Mouse (Mus musculus) kidney, postnatal 10 days (tissue): Measurements from ENCODE around the gene Cenpp.

ENCODE experiments used
- DNase-seq: peaks from one replicate; pipeline ENCODE4 v3.0.0; 2021; ENCODE audit warnings: mixed read lengths

The Cenpp gene

DNA sequence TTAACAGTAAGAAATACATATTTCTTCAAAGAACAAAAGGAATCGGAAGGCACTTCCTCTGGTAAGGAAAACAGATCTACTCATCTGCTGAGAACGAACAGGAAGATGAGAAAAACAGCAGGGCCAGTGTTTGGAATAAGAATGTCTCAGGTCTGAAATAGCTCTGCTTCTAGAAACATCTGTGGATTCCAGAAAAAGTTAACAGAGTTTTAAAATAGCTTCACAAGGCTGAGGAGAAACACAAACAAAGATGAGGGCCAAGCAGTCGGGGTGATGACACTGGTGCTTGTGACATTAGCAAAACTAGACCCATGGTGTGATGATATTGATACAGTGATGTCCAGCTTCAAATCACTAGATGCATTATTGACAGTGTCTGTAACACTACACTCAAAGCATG, 145.4 kb downstream of the Cenpp start:
- DNase-seq = no peak

DNA sequence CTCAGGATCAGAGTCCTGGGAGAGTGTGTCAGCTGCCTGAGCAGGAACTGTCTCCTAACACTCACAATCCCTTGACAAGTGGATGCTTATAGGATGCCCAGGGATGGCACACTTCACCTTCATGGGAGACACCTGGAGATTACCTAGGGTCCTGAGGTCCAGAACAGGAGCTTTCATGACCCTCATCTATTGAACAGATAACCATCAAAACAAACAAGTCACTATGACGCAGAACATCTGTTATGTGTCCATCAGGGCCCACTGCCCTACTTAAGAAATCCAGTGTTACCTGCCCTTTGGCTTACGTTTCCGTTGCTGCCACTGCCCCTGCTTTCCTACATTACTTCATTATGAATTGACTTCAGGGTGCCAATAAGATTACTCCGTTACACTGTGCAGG, 146.8 kb downstream of the Cenpp start:
- DNase-seq = no peak

DNA sequence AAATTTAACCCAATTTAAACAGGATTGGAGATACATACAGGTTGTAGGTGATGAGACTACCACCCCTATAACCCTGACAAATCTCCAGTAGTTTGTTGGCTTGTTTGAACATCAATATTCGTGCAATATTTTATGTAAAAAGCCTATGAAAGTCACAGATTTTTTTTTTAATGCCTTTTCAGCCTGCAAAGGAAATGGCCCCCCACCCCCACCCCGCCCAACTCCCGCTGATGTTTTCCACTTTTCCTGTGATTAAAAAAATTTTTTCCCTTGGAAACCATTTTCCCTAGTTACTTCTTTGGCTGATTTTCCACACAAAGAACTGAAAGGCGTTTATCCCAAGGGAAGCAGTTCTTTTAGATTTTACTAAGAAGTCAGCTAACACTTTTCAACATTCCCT, 148.1 kb downstream of the Cenpp start, which contains the start of gene Ecm2:
Gene Ecm2 (plus strand): TSS at position 301 of the 400 bp plus-strand sequence.
- DNase-seq = no peak

DNA sequence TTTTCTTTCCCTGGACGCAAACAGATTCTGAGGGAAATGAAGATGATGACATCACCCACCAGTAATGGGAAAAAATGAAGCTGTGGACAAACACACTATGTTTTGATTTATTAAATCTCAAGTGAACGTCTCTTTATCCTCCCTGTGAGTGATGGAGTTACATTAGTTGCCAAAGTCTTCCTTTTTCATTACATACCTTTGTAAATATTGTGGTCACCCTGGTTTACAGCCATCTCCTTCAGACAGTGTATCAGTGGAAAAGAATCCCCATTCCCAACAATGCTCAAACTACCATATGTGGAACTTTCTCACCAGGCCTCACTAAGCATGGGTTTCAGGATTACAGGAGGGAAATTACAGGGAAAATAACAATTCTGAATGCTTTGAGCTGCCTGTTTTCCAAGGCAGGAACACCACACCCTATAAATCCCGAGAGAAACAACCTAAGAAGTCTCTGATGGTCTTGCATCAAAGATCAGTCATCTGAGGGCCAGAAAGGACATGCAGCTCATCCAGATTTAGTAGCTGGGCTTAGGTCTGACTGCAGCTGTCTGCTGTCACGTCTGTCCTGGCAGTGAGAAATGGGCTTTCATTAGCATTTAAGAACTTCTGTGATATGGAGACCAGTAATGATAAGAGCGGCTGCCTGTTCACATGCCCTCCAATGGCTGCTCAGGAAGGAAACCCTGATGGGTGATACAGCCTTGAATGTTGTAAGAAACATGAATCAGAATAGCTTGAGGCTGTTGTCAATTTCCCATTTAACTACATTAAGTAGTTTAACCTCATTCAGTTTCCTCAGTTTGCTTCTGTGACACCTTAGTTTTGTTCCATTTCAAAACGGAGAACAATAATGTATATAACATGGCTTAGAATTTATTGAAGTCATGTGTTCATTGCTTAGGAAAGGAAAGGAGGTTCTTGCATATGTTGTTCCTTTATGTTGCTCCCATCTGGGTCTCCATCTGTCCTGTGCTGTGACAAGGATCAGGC, 159.9 kb downstream of the Cenpp start, which contains the start of gene Tes3-ps:
Gene Tes3-ps (plus strand): TSS at position 943 of the 993 bp plus-strand sequence.
- no peak for DNase-seq

DNA sequence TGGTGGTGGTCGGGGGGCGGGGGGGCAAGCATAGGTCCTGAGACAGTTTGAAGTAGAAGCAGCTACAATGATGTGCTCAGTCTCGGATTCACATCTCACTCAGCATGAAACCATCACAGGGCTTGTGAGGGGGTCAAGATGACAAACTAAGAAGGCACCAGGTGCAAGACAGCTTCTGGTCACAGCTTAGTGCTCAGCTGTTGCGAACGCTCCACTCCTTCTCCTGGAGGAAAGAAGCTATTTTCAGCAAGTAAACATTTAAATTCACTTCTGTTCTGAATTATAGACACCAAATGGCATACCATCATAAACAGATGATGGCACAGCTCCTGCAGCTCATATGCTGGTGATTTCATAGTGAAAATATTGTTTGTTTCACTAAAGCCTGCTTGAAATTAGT, 167.2 kb downstream of the Cenpp start:
- DNase-seq = no peak

DNA sequence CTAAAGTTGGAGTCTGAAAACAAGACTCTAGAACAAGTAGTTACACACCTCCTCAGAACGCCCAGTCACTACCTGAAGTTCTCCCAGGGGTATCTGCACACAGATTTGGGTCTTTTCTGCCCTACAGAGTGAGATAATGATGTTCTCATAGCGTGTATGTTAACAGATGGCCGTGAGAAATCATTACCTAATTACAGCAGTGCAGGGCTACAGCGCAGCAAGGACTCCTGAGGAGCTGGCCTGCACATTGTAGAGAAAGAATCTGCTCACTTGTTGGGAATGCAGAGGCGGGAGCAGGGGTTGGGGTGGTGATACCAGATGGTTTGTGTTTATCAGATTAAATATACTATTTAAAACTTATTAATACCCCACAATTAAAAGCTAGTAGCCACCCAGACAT, 172.0 kb downstream of the Cenpp start:
- no peak for DNase-seq

DNA sequence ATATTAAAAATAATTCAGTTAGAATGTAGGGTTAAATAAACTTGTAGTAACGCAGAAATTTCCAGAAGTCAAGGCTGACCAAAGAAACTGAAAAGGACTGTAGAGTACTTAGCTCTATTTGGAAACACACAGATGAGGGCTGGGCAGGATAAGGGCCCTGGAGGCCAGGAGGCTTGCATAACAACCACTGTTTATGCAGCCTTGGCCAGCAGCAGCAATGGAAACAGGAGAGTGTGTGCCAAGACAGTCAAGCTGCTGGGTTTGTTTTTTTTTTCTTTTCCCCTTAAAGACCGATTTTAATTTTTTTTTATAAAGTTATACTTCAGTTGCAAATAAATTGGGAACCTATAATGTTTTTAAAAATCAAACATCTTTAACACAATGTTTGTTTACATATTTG, 172.5 kb downstream of the Cenpp start:
- DNase-seq = peak; percentile 72

DNA sequence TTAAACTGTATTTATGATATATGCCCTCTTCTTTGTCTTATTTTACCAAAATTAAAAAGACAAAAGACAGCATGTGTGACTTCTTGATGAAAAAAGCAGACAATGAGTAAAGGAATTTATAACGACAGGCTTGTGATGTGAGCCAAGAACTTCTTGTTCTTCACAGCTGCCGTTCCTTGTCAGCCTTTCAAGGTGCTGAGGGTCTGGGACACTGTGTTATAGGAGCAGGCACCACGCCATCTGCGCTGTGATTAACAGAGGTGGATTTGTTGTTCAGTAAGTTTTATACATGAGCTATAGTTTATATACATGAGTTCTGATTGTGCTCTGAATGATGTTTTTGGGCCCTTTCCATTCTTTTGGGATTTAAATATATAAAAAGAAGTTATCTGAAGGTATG, 173.2 kb downstream of the Cenpp start:
- DNase-seq = no peak

DNA sequence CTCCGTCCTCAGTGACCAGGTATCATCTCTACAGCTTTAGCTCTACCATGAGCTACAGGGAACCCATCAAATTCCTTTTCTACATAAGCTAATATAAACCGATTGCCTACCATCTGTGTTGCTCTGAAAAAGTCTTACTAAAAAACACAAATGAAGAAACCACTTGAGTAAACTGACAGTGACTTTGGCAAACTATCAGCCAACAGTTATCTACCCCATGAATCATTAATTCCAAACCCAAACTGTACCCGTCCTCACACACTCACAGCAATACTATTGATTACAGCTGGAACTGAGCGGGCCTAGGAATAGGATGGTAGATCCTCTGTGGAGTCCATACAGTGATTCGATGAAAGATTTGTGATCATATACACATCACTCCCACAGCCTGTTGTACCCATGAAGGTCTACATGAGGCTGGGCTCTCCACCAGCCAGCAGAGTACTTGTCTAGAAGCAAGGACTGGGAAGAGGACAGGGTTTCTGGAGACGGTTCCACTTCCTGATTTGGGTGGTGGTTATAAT, 173.7 kb downstream of the Cenpp start:
- DNase-seq = no peak

DNA sequence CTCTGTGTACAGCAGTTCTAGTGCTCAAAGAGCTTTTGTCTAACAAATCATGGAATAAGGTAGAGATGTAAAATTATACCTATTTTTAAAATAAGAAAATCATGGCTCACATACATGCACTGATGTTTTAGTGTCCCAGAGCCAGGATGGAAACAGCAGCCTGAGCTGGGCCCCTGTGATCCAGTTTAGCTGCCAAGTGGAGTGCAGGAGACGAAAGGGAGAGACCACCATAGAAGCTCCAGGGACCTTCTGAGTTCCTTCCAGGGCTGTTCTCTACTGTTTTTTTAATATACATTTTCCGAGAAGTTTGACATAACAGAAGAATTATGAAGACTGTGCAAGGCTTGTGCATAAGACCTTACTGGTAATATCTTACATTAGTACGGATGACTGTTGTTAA, 174.7 kb downstream of the Cenpp start:
- DNase-seq = no peak

DNA sequence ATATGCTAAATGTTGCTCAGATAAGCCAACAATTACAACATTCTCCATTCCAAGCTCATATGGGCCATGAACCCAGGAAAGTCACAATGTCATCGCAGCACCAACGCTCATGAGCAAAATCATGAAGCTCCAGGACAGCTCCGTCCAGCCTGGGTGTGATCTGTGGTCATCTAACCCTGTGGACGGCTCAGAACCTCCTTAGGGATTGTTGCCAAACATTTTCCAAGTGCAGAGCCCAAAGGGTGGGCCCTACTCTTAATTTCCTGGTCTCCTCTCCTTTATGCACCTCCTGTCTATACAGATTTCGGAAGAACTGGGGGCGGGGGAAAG, 179.9 kb downstream of the Cenpp start:
- no peak for DNase-seq

DNA sequence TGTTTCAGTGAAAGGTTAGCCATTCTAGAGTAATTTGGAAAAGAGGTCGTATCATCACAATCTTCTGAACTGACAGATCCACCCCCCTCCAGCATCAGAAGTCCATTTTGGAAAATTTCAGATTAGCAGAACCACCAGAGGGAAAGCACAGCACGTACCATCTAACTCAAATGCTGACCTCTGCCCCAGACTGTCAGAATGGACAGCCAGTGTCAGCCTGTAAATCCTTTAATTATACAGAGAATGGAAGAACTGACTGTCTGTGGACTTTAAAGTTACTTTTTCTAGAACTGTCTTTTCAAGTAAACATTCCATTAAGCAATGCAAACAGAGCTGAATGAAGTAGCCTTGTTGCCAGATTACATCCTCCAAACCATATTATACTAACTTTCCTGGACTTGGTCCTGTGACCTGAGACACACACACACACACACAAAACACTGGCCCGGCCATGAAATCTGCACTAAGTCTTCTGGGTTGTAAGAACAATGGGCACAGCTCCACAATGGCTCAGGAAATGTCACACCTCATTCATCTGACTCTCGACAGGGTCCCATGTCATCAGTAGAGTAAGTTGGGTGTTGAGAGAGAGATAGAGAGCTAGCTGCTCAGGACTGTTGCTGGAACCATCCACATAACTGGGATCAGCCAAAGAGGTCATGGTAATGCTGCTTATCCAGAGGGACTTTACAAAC, 180.5 kb downstream of the Cenpp start:
- DNase-seq = no peak

DNA sequence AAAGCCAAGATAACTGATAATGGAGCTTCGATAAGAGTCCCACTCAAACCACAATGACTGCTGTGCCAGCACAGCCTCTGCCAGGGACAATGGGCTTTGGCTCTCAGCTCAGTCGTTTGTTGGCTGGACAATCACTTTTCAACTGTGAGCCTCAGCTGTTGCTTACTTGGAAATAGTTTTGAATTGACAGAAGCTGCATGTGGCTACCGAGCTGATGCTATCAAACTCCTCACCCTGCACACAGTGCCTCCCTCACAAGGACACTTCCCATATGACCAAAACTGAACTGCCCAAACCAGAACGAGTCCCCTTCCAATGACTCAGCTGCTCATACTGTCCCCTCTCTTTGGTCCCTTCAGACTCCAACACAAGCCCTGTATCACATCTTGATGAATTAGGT, 181.8 kb downstream of the Cenpp start:
- no peak for DNase-seq

DNA sequence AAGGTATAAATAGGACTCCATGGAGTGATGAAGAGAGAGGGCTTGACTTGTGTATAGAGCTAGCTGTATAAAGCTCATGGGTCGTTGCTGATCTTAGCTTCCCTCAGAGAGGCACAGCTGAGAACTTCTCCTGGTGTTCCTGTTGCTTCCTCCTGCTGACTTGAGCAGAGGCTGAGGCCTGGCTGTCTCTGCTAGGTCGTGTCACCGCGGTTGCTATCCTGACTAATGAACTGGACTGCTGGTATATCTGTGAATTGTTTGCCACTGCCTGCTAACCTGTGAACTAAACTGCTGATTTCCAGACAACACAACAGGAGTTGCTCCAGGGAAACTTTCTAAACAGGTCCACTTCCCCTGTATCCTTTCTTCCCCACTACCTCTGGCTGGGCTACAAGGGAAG, 182.3 kb downstream of the Cenpp start:
- DNase-seq = no peak

DNA sequence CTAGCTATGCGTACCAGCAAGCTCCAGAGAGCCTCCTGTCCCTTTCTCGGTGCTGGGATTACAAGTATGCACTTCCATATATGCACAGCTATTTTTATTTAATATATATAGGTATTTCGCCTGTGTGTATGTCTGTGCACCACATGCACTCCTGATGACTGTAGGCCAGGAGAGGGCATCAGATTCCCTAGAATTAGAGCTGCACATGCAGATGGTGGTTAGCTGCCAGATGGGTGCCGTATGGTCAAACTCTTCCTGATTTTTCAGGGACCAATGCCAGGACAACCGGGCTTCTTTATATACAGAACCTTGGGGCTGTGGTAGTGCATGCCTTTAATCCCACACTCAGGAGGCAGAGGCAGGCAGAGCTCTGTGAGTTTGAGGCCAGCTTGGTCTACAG, 183.6 kb downstream of the Cenpp start:
- DNase-seq = no peak

DNA sequence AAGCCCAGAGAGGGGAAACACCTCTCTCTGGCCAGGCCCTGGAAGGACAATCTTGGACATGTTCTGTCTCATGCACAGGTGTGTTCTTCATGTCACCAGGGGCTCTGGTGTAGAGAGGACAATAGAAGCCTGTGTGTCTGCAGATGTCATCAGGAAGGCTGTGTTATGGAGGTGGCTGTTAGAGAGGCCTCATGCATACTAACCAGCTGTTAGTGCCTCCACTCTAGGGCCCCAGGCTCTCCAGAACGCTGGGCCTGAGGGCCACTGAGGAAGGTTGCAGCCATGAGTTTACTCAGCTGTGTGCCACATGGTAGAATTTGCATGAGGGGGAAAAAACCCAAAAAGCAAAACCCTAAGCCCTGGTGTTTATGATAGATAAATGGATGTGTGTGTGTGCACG, 185.0 kb downstream of the Cenpp start:
- DNase-seq = no peak

DNA sequence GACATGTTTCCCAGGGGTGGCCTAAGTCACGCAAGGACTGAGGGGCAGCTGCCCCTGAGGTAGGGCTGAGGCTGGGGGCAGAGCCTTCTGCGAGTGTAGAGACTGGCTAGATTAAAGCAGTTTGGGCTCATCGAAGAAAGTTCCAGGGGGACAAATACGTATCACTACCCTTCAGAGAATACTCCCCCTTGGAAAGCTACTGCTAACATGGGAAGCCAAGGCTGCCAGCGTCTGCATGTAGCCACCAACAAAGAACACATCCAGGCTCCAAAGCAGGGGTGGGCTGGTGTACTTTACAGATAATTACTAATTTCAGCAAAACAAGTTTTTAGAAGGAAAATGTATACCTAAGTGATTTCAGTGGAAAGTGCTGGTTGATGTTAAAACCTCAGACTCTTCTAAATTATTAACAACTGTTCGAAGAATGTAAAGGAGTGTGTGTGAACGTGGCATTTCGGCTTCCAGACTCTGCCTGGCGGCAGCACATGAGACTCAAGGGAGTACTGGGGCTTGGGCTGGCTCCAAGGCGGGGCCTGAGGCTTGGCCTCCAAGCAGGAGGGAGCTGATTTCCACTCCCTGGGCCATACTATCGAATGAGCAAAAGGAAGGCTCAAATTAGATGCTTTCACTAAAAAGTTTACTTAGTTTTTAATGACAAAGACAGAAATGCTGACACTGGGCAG, 186.1 kb downstream of the Cenpp start:
- peak; percentile 74 for DNase-seq

DNA sequence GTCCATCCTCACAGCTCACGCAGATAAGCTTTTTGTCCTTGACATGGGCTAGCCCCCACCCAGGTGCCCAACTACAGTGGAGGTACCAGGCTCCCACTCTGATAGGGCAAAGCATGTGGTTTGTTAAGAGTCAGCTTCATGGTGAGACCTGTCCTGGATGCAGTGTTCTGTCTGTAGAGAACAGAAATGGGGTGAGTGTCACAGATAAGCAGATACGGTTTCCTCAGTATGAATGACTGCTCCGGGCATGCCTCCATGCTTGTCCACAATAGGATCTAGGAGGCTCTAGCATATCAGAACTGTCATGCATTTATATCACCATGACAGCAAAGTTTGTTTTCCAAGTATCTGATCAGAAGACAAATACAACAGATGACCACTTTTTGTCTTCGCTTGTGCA, 186.7 kb downstream of the Cenpp start:
- no peak for DNase-seq

DNA sequence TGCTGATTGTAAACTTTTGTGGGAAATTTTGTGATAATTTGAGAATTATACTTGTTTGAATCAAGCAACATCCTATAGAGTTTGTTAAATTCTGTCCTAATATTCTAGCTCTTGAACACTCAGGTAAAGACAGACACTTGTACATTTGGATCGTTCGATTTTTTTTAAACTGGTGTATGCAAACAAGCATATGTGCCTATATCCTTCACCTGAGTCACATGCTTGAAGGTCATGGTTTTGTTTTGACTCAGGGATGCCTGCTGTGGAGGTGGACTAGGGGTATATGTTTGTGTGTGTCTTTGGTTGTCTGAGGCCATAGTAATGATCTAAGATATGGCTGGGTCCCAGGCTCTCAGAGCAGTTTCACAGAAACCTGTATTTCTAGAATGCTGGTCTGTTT, 189.7 kb downstream of the Cenpp start:
- DNase-seq = no peak

DNA sequence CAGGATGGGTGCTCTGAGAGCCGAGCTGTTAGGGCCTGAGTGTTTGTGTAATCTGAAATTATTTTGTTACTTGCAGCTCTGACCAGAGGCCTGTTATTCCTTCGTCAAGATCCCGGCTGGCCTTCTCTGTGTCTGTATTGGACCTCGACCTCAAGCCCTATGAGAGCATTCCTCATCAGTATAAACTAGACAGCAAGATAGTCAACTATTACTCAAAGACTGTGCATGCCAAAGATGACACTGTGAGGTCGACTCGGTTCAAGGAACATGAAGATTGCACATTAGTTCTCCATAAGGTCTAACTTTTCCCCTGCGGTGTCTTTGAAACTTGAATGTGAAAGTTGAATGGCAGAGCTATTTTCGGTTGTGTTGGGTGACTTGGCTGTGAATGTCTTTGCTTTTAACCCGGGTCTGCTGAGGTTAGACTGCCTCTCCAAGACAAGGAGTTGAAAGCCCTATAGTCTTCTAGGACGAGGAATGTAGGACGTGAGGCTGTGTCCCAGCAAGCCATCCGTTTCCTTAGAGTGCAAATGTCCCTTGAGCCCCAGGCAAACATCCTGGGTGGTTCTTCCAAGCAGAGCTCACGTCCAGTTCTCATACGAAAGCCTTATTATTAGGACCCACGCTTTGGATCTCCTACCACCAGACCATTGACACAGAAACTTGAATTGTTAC, 191.0 kb downstream of the Cenpp start:
- DNase-seq = peak; percentile 63

DNA sequence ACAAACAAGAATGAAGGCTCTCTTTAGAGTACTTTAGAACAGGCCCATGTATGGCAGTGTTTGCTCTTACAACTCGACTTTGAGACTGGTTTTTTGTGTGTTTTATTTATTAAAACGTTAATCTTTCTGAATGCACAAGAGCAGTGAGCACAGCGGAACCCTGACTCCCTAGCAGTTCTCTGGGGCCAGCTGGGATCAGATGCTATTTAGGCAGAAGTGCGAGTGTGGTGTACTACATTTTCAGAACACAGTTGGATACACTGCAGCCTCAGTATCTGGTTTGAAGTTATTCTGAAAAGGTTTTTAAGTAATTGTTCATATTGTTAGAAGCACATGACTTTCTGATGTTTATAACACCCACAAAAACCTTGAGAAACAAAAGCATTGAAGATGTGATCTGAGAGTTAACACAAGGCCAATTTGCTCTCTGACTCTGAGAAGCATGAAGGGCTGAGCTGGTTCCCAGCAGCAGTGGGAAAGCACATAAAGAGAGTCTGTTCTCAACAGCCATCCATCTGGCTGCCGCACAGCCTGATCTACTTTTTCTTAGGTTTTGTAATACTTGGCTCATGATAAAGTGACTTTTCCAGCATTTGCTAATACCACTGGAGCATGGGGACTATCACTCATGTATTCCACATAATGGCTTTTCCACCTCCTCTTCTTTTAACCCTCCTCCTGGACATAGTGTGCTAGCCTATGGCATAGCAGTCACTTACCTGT, 191.7 kb downstream of the Cenpp start:
- DNase-seq = no peak

DNA sequence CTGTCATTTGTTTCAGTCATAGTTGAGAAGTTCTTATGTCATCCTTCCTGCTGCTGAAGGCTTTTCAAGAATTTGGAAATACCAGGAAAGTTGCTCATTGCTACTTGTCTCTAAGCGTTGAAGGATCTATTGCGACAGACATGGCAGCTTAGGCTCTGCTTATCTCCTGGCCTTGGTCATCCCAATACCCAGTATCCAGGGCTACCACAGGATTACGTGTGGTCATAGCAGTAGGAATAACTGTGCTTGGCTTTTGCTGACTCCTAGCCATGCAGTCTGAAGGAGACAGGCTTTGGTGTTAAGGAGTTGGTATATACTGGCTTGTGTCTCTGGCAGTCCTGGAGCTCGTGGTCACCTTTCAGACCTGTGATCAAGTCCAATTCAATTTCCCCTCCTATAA, 192.3 kb downstream of the Cenpp start:
- DNase-seq = no peak
